Mouse (Mus musculus) C2C12 (cell line): Measurements from ENCODE around the gene Xpnpep1. TPM values are rescaled to one million over a fixed set of nuclear protein-coding genes. Genes with fewer than 3 reads are reported as not detected.

Experiments
- H3K27me3 ChIP-seq: one replicate; pipeline ENCODE4 v1.6.1; 2011; ENCODE audit not compliant: control insufficient read depth, insufficient read depth, insufficient read length
- H3K36me3 ChIP-seq: one replicate; pipeline ENCODE4 v1.6.1; 2011; ENCODE audit not compliant: control insufficient read depth, insufficient read depth
- H3K4me3 ChIP-seq: one replicate; pipeline ENCODE4 v1.5.1; 2011; ENCODE audit warnings: mild to moderate bottlenecking, control low read depth; ENCODE audit not compliant: poor library complexity, insufficient read depth, severe bottlenecking
- H3K79me2 ChIP-seq: one replicate; pipeline ENCODE4 v1.6.1; 2011; ENCODE audit not compliant: control insufficient read depth, insufficient read depth
- H3K79me3 ChIP-seq: one replicate; pipeline ENCODE4 v1.6.1; 2011; ENCODE audit warnings: low read depth, control low read depth
- H3ac ChIP-seq: one replicate; pipeline ENCODE3; 2011; ENCODE audit warnings: low read depth; ENCODE audit not compliant: control insufficient read depth, insufficient read length
- CEBPB ChIP-seq: IDR thresholded peaks from one replicate; pipeline ENCODE4 v1.6.1; 2011; ENCODE audit warnings: low read depth, mild to moderate bottlenecking, control low read depth, moderate library complexity
- CTCF ChIP-seq: IDR thresholded peaks from one replicate; pipeline ENCODE4 v1.5.1; 2011; ENCODE audit not compliant: control insufficient read depth, insufficient read depth, insufficient read length
- FOSL1 ChIP-seq: IDR thresholded peaks from one replicate; pipeline ENCODE4 v1.8.0; 2011; ENCODE audit warnings: mild to moderate bottlenecking, low read length; ENCODE audit not compliant: poor library complexity, insufficient read depth, severe bottlenecking
- MAX ChIP-seq: IDR thresholded peaks from one replicate; pipeline ENCODE4 v1.6.1; 2011; ENCODE audit warnings: mild to moderate bottlenecking, control low read depth
- MYOD1 ChIP-seq: IDR thresholded peaks from one replicate; pipeline ENCODE4 v1.6.1; 2011; ENCODE audit warnings: low read depth; ENCODE audit not compliant: control insufficient read depth, insufficient read length
- MYOG ChIP-seq: IDR thresholded peaks from one replicate; pipeline ENCODE4 v1.6.1; 2011; ENCODE audit not compliant: control insufficient read depth, insufficient read length; ENCODE audit errors: extremely low read depth
- USF1 ChIP-seq: IDR thresholded peaks from one replicate; pipeline ENCODE4 v1.6.1; 2011; ENCODE audit warnings: low read depth, mild to moderate bottlenecking, control low read depth, moderate library complexity
- polyA plus RNA-seq: library from polyadenylated mRNA; unstranded; fragments of >200 nt; fragmentation: generic; extraction: Trizol; gene quantifications from one replicate; pipeline ENCODE4 v1.2.1, GENCODE M21; 2012; ENCODE audit warnings: missing spikeins

Gene Xpnpep1
- polyA plus RNA-seq, 1 experiment = 132 TPM

- peaks cover 21% of the 10 kb centered on the region for H3K79me2 ChIP-seq
- H3K4me3 ChIP-seq = no peak overlapping the region
- peaks cover 14% of the 10 kb centered on the region for H3K79me3 ChIP-seq
Measured at GRCm38 (mm10) chr19:53041133-53041510, 1.1 kb upstream of the Xpnpep1 start.

GRCm38 (mm10) chr19:53039090-53039489 is 924 bp downstream of the Xpnpep1 start:
- Histone ChIP-seq H3K4me3 (no peak overlapping the region), H3K36me3 (no peaks in the 10 kb centered on the region), H3K79me3 (peaks cover 27% of the 10 kb centered on the region), H3K79me2 (peaks cover 39% of the 10 kb centered on the region), H3ac (no peak overlapping the region), H3K27me3 (no peaks in the 10 kb centered on the region)
- TF ChIP-seq CTCF (no peak), MYOG (no peak), FOSL1 (no peak), MYOD1 (no peak), MAX (no peak), USF1 (no peak)

More at GRCm38 (mm10) chr19:53041133-53041510, 1.1 kb upstream of the Xpnpep1 start:
- TF ChIP-seq CTCF = no peak
- TF ChIP-seq MYOG = no peak
- no peak for TF ChIP-seq CEBPB
- TF ChIP-seq USF1 = no peak
- TF ChIP-seq FOSL1 = no peak
- TF ChIP-seq MAX = no peak
- TF ChIP-seq MYOD1 = no peak
- Histone ChIP-seq H3K27me3 (no peaks in the 10 kb centered on the region), H3K36me3 (no peaks in the 10 kb centered on the region), H3ac (no peak overlapping the region)

GRCm38 (mm10) chr19:53038435-53038938 is 1.5 kb downstream of the Xpnpep1 start:
- Histone ChIP-seq H3K79me2 (peaks cover 44% of the 10 kb centered on the region), H3K27me3 (no peaks in the 10 kb centered on the region), H3K36me3 (no peaks in the 10 kb centered on the region), H3ac (peak overlapping the region; percentile 59), H3K79me3 (peaks cover 29% of the 10 kb centered on the region), H3K4me3 (peak overlapping the region; percentile 80)
- TF ChIP-seq CEBPB = no peak
- peak; percentile 20 for TF ChIP-seq USF1
- peak; percentile 18 for TF ChIP-seq MAX
- no peak for TF ChIP-seq MYOD1
- TF ChIP-seq MYOG = no peak
- TF ChIP-seq CTCF = no peak
- no peak for TF ChIP-seq FOSL1

- no peaks in the 10 kb centered on the region for H3K27me3 ChIP-seq
- peaks cover 29% of the 10 kb centered on the region for H3K79me3 ChIP-seq
- TF ChIP-seq FOSL1 = no peak
- no peak for TF ChIP-seq USF1
- no peak for TF ChIP-seq MAX
- no peak for TF ChIP-seq MYOG
- TF ChIP-seq MYOD1 = no peak
- TF ChIP-seq CEBPB = no peak
- no peak for TF ChIP-seq CTCF
- H3ac ChIP-seq = peak overlapping the region; percentile 59
- H3K4me3 ChIP-seq = peak overlapping the region; percentile 80
- peaks cover 49% of the 10 kb centered on the region for H3K79me2 ChIP-seq
- no peaks in the 10 kb centered on the region for H3K36me3 ChIP-seq
Measured at GRCm38 (mm10) chr19:53037925-53038419, 2.0 kb downstream of the Xpnpep1 start.

- Histone ChIP-seq H3ac (no peak overlapping the region), H3K79me2 (peaks cover 80% of the 10 kb centered on the region), H3K27me3 (no peaks in the 10 kb centered on the region), H3K36me3 (peaks cover 18% of the 10 kb centered on the region), H3K79me3 (peaks cover 31% of the 10 kb centered on the region), H3K4me3 (no peak overlapping the region)
- TF ChIP-seq USF1 = no peak
- no peak for TF ChIP-seq CEBPB
- no peak for TF ChIP-seq CTCF
- no peak for TF ChIP-seq MYOG
Measured at GRCm38 (mm10) chr19:53033159-53033943, 6.7 kb downstream of the Xpnpep1 start.

- Histone ChIP-seq H3K79me2 (peaks cover 74% of the 10 kb centered on the region), H3K4me3 (no peak overlapping the region), H3ac (no peak overlapping the region), H3K27me3 (no peaks in the 10 kb centered on the region), H3K36me3 (peaks cover 18% of the 10 kb centered on the region), H3K79me3 (peaks cover 30% of the 10 kb centered on the region)
- TF ChIP-seq CTCF (no peak), USF1 (no peak), MYOD1 (no peak), CEBPB (no peak), FOSL1 (no peak), MAX (no peak), MYOG (no peak)
Measured at GRCm38 (mm10) chr19:53032647-53033046, 7.4 kb downstream of the Xpnpep1 start.
